ENCODE assay signal across 8 mouse cellular contexts in genomic region chr5:99251379-99252202, GRCm38 (mm10).
DNase-seq lines count a peak whose midpoint lies in the region; ATAC-seq and TF ChIP-seq lines count a peak whose summit lies in the region.

No protein-coding gene starts in this region.

- peak overlapping the region; percentile 87 for H3K4me2 ChIP-seq in embryonic facial prominence, embryonic 15.5 days (replicated peaks)
- peak overlapping the region; percentile 90 for H3K4me2 ChIP-seq in heart, postnatal 0 days (ENCODE audit: low read depth, low read length)
- H3K4me2 ChIP-seq in limb, embryonic 11.5 days (ENCODE audit: low read depth, severe bottlenecking) = peak overlapping the region; percentile 75
- H3K4me2 ChIP-seq in midbrain, embryonic 14.5 days (ENCODE audit: low read length) = peak overlapping the region; percentile 90

- H3K4me3 ChIP-seq in cerebellum, adult 2 months (replicated peaks; ENCODE audit: insufficient read depth, low read depth, low read length) = peak overlapping the region; percentile 76
- peak overlapping the region; percentile 60 for H3K4me3 ChIP-seq in embryonic facial prominence, embryonic 15.5 days (replicated peaks)
- H3K4me3 ChIP-seq in heart, postnatal 0 days (ENCODE audit: low read depth, low read length) = peak overlapping the region; percentile 98
- peak overlapping the region; percentile 83 for H3K4me3 ChIP-seq in limb, embryonic 11.5 days (ENCODE audit: low read depth, low read length)
- peak overlapping the region; percentile 76 for H3K4me3 ChIP-seq in midbrain, embryonic 14.5 days (replicated peaks; ENCODE audit: low read depth, low read length)

- H3K4me1 ChIP-seq in cerebellum, adult 2 months (ENCODE audit: control insufficient read depth, insufficient read depth, low read length) = peaks cover 7% of the 10 kb centered on the region
- H3K4me1 ChIP-seq in embryonic facial prominence, embryonic 15.5 days = peaks cover 9% of the 10 kb centered on the region; the same call in 1 of the 2 replicates
- H3K4me1 ChIP-seq in heart, postnatal 0 days (ENCODE audit: control insufficient read depth, insufficient read depth) = peaks cover 19% of the 10 kb centered on the region
- peaks cover 17% of the 10 kb centered on the region for H3K4me1 ChIP-seq in limb, embryonic 11.5 days (ENCODE audit: control insufficient read depth, insufficient read depth, low read length)
- H3K4me1 ChIP-seq in midbrain, embryonic 14.5 days (ENCODE audit: control insufficient read depth, insufficient read depth, low read length) = peaks cover 37% of the 10 kb centered on the region

- no peak for TF ChIP-seq POLR2A in cerebellum, adult 2 months (IDR thresholded peaks at IDR 0.05; ENCODE audit: borderline replicate concordance, insufficient read depth, low read length)

- no peak for TF ChIP-seq CTCF in cerebellum, adult 2 months (IDR thresholded peaks at IDR 0.05; ENCODE audit: borderline replicate concordance, insufficient read depth, low read depth, low read length)
- no peak for TF ChIP-seq CTCF in heart, postnatal 0 days (IDR thresholded peaks at IDR 0.05; ENCODE audit: low read depth)

- no peaks in the 10 kb centered on the region for H3K27me3 ChIP-seq in cerebellum, adult 2 months (ENCODE audit: control insufficient read depth, insufficient read depth, low read length)
- no peaks in the 10 kb centered on the region for H3K27me3 ChIP-seq in embryonic facial prominence, embryonic 15.5 days
- H3K27me3 ChIP-seq in heart, postnatal 0 days (ENCODE audit: control insufficient read depth, insufficient read depth, low read length) = no peaks in the 10 kb centered on the region
- no peaks in the 10 kb centered on the region for H3K27me3 ChIP-seq in limb, embryonic 11.5 days (ENCODE audit: control insufficient read depth, insufficient read depth, low read length)
- 0 out of 2 replicates have a peak, but pooled peaks cover 4% of the 10 kb centered on the region for H3K27me3 ChIP-seq in midbrain, embryonic 14.5 days (ENCODE audit: control insufficient read depth, insufficient read depth, low read length)

- TF ChIP-seq EP300 in heart, postnatal 0 days (IDR thresholded peaks at IDR 0.05; ENCODE audit: low read depth) = no peak

- H3K27ac ChIP-seq in cerebellum, adult 2 months (ENCODE audit: insufficient read depth, low read length) = no peak overlapping the region
- peak overlapping the region; percentile 73; the same call in 1 of the 2 replicates for H3K27ac ChIP-seq in embryonic facial prominence, embryonic 15.5 days (replicated peaks)
- H3K27ac ChIP-seq in heart, postnatal 0 days (ENCODE audit: low read depth) = peak overlapping the region; percentile 89
- H3K27ac ChIP-seq in limb, embryonic 11.5 days (replicated peaks; ENCODE audit: low read depth, low read length) = no peak overlapping the region
- peak overlapping the region; percentile 79 for H3K27ac ChIP-seq in midbrain, embryonic 14.5 days (replicated peaks; ENCODE audit: low read depth, low read length)

- no peak for ATAC-seq in embryonic facial prominence, embryonic 15.5 days (ENCODE audit: insufficient number of reproducible peaks, low FRiP score, low TSS enrichment, low read depth)
- peak; percentile 38 for ATAC-seq in heart, postnatal 0 days (ENCODE audit: insufficient read depth, low read depth)
- ATAC-seq in limb, embryonic 11.5 days (ENCODE audit: insufficient number of reproducible peaks, low FRiP score, low TSS enrichment, low read depth) = no peak
- no peak for ATAC-seq in midbrain, embryonic 14.5 days (ENCODE audit: low FRiP score, low TSS enrichment)

- no peaks in the 10 kb centered on the region for H3K9me3 ChIP-seq in embryonic facial prominence, embryonic 15.5 days (replicated peaks)
- H3K9me3 ChIP-seq in heart, postnatal 0 days (replicated peaks; ENCODE audit: control insufficient read depth, low read length) = no peaks in the 10 kb centered on the region
- no peaks in the 10 kb centered on the region for H3K9me3 ChIP-seq in limb, embryonic 11.5 days (ENCODE audit: control insufficient read depth, low read length)
- no peaks in the 10 kb centered on the region for H3K9me3 ChIP-seq in midbrain, embryonic 14.5 days (ENCODE audit: control insufficient read depth, low read length)

- DNase-seq in cerebellum, adult 2 months = peak; percentile 15 to 25
- no peak for DNase-seq in cerebellum, postnatal 4 days (ENCODE audit: low spot score in 2 of 2)
- peak; percentile 20 for DNase-seq in CD4-positive helper T cell, adult 2 months (ENCODE audit: low read depth, low spot score)
- DNase-seq in heart, postnatal 0 days (ENCODE audit: low spot score) = peak; percentile 86
- DNase-seq in limb, embryonic 11.5 days (ENCODE audit: low spot score) = peak; percentile 41
- DNase-seq in midbrain, embryonic 14.5 days = peak; percentile 72
- no peak for DNase-seq in MN1 (ENCODE audit: low spot score)

- peak overlapping the region; percentile 26 for H3K9ac ChIP-seq in embryonic facial prominence, embryonic 15.5 days
- peak overlapping the region; percentile 83 for H3K9ac ChIP-seq in heart, postnatal 0 days (replicated peaks; ENCODE audit: low read depth, low read length)
- peak overlapping the region; percentile 90 for H3K9ac ChIP-seq in limb, embryonic 11.5 days (ENCODE audit: low read length)
- peak overlapping the region; percentile 64 for H3K9ac ChIP-seq in midbrain, embryonic 14.5 days (replicated peaks; ENCODE audit: low read length)

- no peaks in the 10 kb centered on the region for H3K36me3 ChIP-seq in embryonic facial prominence, embryonic 15.5 days
- no peaks in the 10 kb centered on the region for H3K36me3 ChIP-seq in heart, postnatal 0 days (replicated peaks; ENCODE audit: control insufficient read depth, insufficient read depth, low read length)
- no peaks in the 10 kb centered on the region for H3K36me3 ChIP-seq in limb, embryonic 11.5 days (ENCODE audit: control insufficient read depth, insufficient read depth, low read length)
- H3K36me3 ChIP-seq in midbrain, embryonic 14.5 days (ENCODE audit: control insufficient read depth, insufficient read depth, low read length) = no peaks in the 10 kb centered on the region

- 9% methylated on average over 34 of the region's 34 CpGs for WGBS in cerebellum, adult 2 months
- 3% methylated on average over 34 of the region's 34 CpGs for WGBS in embryonic facial prominence, embryonic 15.5 days
- WGBS in heart, postnatal 0 days = under 1% methylated on average over 34 of the region's 34 CpGs
- 8% methylated on average over 34 of the region's 34 CpGs for WGBS in limb, embryonic 11.5 days
- WGBS in midbrain, embryonic 14.5 days = 2% methylated on average over 34 of the region's 34 CpGs

Comparison
In these comparisons a context has a peak if more than half of its experiments do, and no peak if none do; other contexts are left out.
1. DNase-seq: peak in cerebellum, adult 2 months (2 of 2), CD4-positive helper T cell, adult 2 months (single experiment), heart, postnatal 0 days (single experiment), limb, embryonic 11.5 days (single experiment) and midbrain, embryonic 14.5 days (single experiment); none in cerebellum, postnatal 4 days (0 of 2) and MN1 (single experiment).
2. H3K27ac ChIP-seq: peak in embryonic facial prominence, embryonic 15.5 days (single experiment), heart, postnatal 0 days (single experiment) and midbrain, embryonic 14.5 days (single experiment); none in cerebellum, adult 2 months (single experiment) and limb, embryonic 11.5 days (single experiment).
3. H3K9ac ChIP-seq: peak in every context shown above with its lines; median percentile 90 in limb, embryonic 11.5 days; 83 in heart, postnatal 0 days; 64 in midbrain, embryonic 14.5 days; 26 in embryonic facial prominence, embryonic 15.5 days.
4. Peak in every context shown above with its lines, with median percentiles within 50 percentile points of each other: H3K4me3 ChIP-seq and H3K4me2 ChIP-seq.